Mouse (Mus musculus) urinary bladder, adult 2 months (tissue): ENCODE data around the gene Pde5a. TPM values are rescaled to one million over a fixed set of nuclear protein-coding genes. Genes with fewer than 3 reads are reported as not detected.

ENCODE experiments used
- DNase-seq: peaks from one replicate; pipeline ENCODE4 v3.0.0; 2022; ENCODE audit warnings: low spot score
- polyA plus RNA-seq: library from polyadenylated mRNA; depleted of rRNA; stranded (reverse); fragments of >200 nt; gene quantifications from 2 replicates; pipeline ENCODE4 v1.2.3, GENCODE M21; 2012; rRNA removed

Pde5a gene
- 115 and 175 TPM in 2 replicates for polyA plus RNA-seq

DNA sequence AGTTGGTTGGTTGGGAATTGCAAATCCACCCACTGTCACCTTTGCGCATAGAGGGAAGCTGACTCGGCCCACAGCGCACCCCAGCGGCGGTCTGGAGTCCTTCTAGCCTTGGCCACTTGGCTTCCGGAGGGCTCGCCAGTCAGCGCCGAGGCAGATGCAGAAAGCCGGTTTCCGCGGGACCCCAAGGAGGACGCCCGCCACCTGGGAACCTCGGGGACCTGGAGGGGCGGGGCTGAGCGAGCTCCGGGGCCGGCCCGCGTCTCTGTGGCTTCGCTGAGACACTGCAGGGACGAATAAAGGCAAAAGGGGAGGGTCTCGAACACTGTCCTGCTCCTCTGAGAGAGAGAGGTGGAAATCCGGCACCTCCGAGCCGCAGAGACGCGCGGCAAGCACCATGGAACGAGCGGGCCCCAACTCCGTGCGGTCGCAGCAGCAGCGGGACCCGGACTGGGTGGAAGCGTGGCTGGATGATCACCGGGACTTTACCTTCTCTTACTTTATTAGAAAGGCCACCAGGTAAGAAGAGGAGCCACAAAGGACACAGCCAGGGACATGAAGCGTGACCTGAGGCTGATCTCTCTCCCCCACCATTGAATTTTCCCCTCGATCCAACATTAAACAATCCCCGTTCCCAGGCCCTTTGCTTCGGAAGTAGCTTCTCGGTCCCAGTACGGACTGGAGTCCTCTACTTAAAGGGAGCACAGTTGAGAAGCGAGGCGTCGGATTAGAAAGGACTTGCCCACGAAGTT lies at the start of gene Pde5a:
TSS of gene Pde5a (plus strand) at position 96 of the 749 bp plus-strand sequence.
- DNase-seq = peak; percentile 81

DNA sequence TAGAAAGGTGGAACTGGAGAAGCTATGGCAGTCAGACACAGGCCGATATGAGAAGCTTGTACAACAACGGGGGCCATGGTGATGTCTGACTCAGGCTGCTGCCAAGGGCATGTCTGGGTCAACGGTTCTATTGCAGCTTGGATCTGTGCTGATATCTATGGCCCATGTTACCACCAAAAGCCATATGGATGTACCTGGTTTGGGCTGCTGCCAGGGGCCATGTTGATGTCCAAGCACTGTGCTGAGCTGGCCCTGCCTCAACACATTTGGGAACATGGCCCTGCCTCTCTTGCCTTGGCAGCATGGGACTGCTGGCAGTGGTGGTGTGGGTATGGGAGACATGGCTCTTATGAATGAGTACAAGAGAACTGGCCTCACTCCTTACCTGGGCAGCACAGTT lies 47.9 kb upstream of the Pde5a start:
- no peak for DNase-seq

DNA sequence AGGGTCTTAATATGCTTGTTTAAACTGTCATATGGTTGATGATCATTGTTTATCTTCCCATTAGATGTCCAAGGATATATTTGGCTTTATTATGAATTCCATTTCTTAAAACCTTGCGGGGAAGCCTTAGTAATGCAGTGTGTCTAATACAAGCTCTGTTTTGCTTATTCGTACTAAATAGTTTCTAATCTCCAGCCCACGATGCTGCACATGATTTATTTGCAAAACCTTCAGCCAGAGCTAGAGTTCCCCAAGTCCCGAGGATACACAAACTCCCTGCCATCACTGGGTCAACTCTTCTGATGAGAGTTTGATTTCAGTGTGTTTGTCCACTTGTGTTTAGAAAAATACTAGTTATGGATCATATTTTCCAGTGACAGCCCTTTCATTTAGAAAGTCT lies 46.4 kb upstream of the Pde5a start:
- no peak for DNase-seq

DNA sequence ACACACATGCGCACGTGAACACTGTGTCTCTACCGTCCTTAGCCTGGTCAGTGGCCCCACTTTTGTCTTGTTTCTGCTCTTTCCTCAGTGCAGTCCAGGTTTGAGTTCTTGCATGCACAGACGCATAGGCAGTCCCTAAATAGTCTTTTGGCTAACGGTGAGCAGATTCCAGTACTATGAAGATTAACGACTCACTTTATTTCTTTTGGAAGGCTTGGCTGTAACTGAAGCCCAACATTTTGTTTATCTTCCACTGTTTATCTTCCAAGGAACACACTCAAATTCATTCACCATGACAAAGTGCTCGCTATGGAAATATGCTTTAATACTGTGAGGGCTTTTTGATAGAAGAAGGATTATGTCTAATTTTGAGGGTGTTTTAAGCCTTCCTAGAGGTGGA lies 43.9 kb upstream of the Pde5a start:
- DNase-seq = no peak

DNA sequence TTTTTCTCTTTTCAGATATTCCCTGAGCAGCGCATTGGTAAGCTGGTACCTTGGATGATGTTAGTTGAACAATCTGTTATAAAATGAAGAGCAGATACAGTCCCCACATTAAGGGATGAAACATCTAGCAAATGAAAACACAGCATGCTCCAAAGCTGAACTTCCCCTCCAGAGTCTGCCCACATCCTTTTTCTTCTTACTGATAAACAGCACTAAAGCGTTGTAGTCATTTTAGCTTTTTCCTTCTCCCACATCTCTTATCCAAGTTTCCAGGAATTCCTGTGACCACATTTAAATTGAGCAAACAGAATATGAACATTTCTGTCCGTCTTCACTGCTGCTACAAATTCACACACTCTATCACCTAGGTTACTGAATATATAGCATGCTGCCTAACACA lies 35.7 kb upstream of the Pde5a start:
- no peak for DNase-seq

DNA sequence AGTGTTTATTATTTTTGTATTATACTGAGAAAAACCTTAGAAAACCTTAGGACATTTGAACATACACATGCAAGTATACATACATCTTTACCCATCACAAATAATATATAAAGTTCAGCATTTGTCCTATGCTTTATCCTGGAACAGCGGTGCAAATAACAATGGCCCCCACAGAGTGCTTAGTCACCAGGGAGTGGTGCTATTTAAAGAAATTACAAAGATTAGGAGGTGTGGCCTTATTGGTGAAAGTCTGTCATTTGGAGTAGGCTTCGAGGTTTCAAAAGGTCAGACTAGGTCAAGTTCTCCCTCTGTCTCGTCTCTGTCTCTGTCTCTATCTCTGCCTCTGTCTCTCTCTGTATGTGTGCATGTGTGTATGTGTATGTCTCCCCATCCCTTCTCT lies 32.9 kb upstream of the Pde5a start:
- no peak for DNase-seq

DNA sequence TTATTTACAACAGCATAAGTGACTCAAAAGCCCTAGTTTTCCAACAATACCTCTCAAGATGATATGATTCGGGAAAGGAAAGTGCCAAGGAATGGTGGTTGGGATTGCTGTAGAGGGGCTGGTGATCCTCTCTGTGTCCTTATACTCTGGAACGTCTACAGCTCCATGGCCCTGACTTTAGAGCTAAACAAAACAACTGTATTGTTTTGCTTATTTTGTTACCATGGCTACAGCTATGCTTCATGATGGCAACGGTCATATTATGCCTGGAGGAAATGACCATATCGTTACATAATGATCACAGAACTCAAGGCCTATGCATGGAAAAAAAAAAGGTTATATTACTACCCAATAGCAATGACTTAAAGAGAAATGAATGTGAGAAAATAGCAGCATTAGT lies 32.1 kb upstream of the Pde5a start:
- DNase-seq = no peak

DNA sequence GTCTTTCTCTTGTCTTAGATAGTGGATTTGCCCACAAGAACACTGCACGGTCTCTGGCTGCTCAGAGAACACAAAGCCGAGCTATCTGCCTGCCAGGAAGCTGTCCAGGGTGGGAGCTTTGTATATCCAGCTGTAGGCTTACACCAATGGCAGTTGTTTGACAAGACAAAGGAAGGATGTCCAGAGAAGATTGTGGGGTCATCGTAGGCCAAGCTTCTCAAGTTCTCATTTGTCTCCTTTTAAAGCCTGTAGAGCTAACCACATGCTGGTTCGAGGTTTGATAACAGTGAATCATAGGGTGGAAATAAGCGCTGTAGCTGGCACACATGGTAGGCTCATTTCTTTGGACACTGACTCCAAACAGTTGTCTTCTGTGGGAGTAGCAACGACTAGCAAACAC lies 24.5 kb upstream of the Pde5a start:
- no peak for DNase-seq

DNA sequence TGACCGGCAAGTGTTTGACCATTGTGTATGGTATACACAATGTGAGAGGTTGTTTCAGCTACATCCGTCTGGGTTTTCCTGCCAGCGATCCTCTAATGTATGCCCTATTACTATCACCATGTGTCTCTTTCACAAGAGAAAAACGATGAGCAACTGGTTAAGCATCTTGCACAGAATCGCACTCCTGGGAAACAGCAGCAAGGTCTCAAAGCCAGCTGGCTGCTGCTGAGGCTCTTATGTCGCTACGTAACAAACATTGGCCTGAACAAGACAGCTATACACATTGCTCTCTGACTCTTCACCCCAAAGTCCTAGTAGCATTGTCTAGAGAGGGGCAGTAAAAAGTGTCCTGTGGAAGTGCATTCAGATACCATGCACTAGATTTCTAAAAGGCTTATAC lies 23.5 kb upstream of the Pde5a start:
- DNase-seq = no peak

DNA sequence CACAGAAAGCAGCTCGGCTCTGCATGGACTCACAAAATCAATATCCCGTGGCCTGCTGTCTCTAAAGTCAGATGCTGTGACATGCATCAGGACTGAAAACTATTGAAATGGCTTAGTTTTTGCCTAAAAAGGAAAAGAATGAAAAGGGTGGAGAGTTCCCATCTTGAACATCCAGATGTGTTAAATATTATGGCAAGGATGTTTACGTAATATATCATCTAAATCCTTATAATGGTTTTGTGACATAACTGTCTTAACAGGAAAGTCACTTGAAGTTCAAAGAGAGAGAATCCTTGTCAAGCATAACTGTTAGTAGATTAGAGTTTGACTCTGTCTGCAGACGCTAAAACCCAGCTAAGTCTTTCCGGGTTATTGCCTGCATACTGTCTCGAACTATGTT lies 20.3 kb upstream of the Pde5a start:
- DNase-seq = no peak

DNA sequence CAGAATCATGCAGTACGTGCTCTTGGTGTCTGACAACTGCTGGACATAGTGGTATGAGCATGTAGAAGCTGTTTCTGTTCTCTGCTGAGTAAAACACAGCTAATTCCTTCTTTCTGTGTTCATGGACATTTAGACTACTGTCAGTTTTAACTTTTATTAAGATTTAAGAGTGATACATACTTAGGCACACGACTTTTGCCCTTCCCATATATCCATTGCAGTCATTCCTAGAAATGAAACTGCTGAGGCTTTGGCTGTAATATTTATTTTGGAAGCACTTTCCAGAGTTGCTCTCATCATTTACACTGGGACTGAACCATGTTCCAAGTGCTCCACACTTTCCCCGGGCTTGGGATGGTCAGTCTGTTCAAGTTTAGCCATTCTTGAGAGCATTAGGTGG lies 18.6 kb upstream of the Pde5a start:
- DNase-seq = no peak

DNA sequence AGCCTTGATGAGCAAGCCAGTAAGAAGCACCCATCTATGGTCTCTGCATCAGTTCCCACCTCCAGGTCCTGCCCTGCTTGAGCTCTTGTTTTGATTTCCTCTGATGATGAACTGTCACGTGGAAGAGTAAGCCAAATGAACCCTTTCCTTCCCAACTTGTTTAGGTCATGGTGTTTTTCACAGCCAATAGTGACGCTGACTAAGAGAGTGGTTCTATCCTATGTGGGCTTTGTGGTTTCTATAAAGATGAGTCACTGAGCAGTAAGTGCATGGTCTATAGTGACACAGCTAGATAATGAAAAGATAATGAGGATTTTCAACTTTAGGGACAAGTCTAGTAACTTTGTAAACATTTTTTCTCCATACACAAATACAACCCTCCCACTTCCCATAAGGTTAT lies 10.1 kb upstream of the Pde5a start:
- DNase-seq = no peak

DNA sequence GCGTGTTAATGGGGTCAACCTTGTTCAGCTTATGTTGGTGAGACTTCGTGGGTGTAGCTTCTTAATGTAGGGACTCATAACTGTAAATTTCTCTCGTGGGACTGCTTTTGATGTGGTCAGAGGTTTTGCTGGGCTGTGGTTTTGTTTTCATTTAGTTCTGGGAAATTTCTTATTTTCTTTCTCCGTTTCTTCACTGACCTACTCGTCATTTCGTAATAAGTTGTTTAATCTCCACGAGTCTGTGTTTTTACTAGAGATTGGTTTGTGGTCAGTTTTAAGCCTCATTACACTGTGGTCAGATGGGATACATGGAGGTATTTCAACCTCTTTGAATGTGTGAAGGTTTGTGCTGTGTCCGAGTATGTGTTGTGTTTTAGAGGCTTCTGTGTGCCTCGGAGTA lies 7.2 kb upstream of the Pde5a start:
- DNase-seq = no peak

DNA sequence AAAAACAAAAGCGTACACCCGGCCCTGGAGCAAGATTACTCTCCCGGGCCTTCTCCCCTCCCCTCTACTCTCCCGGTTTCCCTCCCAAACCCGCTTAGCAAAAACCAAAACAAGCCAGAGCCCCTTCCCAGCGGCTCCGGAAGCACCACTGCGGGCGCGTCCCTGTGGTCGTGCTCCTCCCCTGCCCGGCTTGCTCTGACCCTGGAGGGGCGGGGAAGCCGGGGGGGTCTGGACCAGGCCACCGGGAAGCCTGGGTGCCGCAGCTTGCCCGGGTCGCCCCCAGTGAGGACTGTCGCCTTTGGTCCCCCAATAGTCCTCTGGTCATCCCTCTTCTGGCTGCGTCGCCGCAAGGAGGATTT lies 833 bp downstream of the Pde5a start:
- no peak for DNase-seq

DNA sequence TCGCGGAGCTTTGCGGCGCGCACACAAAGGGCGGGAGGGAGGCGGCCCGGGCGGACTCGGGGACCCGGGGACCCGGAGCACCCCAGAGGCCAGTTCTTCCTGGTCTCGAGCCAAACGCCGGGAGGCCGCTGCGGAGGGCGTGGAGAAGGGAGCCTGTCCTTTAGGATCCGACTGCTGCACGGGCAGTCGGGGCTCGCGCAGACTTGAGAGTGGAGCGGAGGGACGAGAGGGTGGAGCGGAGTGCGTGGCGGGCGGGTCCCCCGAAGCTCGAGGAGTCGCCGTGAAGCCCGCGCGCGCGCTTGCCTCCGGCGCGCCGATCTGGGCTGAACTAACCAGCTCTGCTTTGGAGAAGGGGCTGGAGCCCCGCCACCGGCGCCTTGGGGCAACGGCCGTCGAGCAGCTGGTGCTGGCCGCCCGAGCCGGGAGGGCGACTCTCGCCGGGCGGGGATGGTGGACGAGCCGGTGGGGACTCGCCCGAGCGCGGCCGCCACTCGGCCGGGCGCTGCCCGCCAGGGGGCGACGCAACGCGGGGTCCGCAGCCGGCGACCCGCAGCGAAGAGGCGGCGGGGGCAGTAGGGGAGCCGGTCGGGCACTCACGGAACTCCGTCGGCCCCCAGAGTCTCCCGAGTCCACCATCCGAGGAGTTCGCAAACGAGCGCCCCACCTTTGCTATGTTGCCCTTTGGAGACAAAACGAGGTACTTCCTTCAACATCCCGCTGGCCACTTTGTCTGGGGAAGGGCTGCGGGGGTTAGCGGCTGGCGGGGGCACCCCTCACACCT lies 1.4 kb downstream of the Pde5a start:
- peak; percentile 85 for DNase-seq

DNA sequence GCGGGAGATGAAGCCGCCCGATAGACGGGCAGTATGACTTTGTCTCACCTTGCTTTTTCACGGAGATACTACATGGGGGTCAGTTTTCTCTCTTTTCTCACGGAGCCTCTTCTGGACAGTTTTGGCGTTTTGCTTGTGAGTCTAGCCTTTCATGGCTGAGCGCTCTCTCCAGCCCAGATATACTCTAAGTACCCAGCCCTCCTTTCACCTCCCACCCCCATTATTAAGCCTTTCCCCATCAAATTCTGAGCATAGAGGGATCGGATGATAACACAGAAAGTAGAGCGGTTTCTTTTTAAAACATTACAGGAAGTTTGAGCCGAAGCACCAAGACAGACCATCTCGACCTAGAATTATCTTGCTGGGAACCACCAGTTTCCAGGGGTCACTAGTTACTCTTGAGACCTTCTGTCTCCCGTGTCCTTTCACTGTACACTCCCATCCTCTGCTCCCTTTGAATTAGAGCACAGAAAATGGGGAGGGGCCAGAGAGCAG lies 2.0 kb downstream of the Pde5a start:
- DNase-seq = no peak

DNA sequence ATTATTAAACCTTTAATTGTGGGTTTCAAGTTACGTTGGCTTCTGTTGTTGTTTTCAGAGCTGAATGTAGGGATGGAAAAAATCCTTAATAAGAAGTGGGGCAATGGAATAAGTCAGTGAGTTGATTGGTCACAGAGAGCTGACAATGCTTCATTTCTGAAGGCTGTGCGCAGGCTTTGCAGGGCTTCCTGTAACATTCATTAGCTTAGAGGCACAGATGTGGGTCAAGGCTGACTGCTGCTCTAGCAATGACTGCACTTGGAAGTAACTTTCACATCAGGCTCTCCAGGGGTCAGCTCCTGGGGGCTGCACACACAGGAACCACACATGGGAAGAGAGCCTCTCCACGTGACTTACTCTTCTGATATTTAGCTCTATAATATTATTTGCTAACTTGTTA lies 5.1 kb downstream of the Pde5a start:
- DNase-seq = no peak

DNA sequence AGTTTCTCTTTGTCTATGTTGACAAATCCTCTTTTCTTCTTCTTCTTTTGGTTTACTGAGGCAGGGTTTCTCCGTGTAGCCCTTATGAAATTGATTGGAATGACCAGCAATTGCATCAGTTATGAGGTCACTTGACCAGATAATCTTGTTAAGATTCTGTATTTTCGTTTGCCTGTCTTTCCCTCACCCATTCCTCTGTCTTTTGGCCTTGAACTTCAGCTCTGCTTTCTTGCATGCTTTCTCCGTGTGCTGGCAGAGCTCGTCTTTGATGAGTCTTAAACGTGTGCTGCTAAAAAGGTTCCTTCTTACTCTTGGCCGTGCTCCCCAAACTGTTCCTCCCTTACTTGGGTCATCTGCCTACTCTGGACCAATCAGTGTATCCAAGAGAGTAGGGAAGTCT lies 5.6 kb downstream of the Pde5a start:
- no peak for DNase-seq

DNA sequence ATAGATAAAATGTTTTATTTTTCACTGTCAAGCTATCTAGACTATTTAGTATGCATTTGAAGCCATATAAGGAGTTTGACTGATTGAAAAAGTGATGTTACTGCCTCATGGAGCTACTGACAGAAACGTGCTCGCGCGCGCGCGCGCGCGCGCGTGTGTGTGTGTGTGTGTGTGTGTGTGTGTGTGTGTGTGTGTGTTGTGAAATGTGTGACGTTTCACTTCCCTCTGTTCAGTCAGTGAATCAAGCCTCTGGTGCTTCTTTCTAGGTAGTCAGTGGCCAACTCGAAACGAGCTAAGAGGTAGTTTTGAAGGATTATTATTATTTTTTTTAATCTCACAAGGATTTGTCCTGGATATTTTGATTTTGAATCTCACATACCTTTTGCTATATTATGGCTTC lies 10.7 kb downstream of the Pde5a start:
- DNase-seq = no peak

DNA sequence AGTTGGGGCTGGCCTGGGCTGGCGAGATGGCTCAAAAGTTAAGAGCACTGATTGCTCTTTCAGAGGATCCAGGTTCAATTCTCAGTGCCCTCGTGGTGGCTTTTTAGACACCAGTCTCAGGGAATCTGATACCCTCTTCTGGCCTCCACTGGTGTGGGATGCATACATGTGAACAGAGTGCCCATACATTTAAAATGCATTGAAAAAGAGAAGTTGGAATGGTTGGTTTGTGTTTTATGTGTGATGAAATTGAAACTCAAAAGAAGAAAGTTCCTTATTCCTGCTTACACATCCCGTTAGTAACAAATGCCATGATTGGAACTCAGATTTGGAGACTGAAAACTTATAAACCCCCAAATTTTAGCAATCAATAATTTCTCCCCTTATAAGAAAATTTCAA lies 15.5 kb downstream of the Pde5a start:
- DNase-seq = no peak

DNA sequence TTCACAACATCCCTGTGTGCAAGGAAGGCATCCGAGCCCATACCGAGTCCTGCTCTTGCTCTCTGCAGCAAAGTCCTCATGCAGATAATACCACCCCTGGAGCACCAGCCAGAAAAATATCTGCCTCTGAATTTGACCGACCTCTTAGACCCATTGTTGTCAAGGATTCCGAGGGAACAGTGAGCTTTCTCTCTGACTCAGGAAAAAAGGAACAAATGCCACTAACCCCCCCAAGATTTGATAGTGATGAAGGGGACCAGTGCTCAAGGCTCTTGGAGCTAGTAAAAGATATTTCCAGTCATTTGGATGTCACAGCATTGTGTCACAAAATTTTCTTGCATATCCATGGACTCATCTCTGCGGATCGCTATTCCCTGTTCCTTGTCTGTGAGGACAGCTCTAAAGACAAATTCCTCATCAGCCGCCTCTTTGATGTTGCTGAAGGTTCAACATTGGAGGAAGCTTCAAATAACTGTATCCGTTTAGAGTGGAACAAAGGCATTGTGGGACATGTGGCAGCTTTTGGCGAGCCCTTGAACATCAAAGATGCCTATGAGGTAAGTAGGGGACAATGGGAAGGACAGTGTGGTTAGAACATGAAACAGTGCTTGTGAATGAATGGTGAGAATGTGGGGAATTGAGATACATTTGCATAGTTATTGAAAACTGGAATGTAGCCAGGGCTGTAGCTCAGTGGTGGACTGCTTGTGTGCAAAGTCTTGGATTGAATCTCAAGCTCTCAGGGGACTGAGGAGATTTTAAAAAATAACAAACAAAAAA lies 19.4 kb downstream of the Pde5a start:
- no peak for DNase-seq

DNA sequence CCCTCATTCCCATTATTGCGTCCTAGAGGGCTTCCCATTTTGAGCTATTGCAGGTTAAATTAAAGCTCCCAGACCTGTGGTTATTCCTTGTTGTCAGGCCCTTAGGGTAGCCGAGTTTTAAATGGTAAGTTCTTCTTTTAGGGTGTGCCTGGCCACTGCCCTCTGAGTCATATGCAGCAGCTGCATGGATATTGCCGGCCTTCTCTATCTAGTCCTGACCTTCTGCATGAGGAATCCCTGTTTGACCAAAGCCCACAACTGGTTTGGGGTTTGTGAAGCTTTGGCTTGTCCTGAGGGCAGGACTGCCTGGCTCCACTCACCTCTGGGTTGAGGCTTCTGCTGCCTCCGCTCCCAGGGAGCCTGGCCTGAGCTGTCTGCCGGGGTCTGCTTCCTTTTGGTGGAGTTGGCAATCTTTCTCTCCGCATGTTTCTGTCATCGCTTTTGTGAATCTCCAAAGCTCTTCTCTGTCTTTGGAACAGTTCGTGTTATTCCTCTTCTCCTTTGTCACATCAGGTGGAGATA lies 34.6 kb downstream of the Pde5a start:
- no peak for DNase-seq
